Mouse (Mus musculus) hindbrain, embryonic 12.5 days (tissue): ENCODE measurements at regions not wholly inside any gene's neighbourhood (a gene's known extent, or its start where the extent isn't known, plus 50 kb on each side); places are given as distances from the start of the nearest gene placed in this dataset.
"Not testable (repeated sequence)": the region's sequence is repeated elsewhere in the genome, so short reads cannot be mapped to it uniquely, and the experiment has no call there.

Experiments used
- ATAC-seq: fragments of 200-750 bp; cut with Nextera tagmentation; 2 replicates; pipeline ENCODE4 v1.8.0; 2017; ENCODE audit warnings: moderate TSS enrichment; ENCODE audit not compliant: low FRiP score
- H3K27ac ChIP-seq: fragments of 300-500 bp; sonication (generic); 2 replicates; pipeline ENCODE4 v1.5.1; 2016; ENCODE audit warnings: mild to moderate bottlenecking
- H3K27me3 ChIP-seq: fragments of 300-500 bp; sonication (generic); 2 replicates; pipeline ENCODE4 v1.6.1; 2016; ENCODE audit warnings: mild to moderate bottlenecking
- H3K36me3 ChIP-seq: fragments of 300-500 bp; sonication (generic); 2 replicates; pipeline ENCODE4 v1.6.1; 2016; ENCODE audit warnings: mild to moderate bottlenecking
- H3K4me1 ChIP-seq: fragments of 300-500 bp; sonication (generic); 2 replicates; pipeline ENCODE4 v1.6.1; 2016
- H3K4me2 ChIP-seq: fragments of 300-500 bp; sonication (generic); replicated peaks from 2 replicates; pipeline ENCODE4 v1.6.1; 2016; ENCODE audit warnings: mild to moderate bottlenecking
- H3K4me3 ChIP-seq: fragments of 300-500 bp; sonication (generic); 2 replicates; pipeline ENCODE4 v1.5.1; 2016; ENCODE audit warnings: mild to moderate bottlenecking
- H3K9ac ChIP-seq: fragments of 300-500 bp; sonication (generic); 2 replicates; pipeline ENCODE4 v1.6.1; 2016; ENCODE audit warnings: mild to moderate bottlenecking, moderate library complexity
- H3K9me3 ChIP-seq: fragments of 300-500 bp; sonication (generic); replicated peaks from 2 replicates; pipeline ENCODE4 v1.6.1; 2016; ENCODE audit warnings: mild to moderate bottlenecking
- WGBS: fragments of 180-500 bp; shearing (Covaris S2); methylation state at CpG from one replicate; pipeline ENCODE4 v1.1.7; 2016; 5-methylcytosine and 5-hydroxymethylcytosine counted together

- Histone ChIP-seq H3K27me3 (no peaks in the 10 kb centered on the region), H3K9me3 (no peaks in the 10 kb centered on the region), H3K27ac (no peak overlapping the region), H3K9ac (no peak overlapping the region), H3K4me1 (no peaks in the 10 kb centered on the region), H3K36me3 (no peaks in the 10 kb centered on the region), H3K4me2 (no peak overlapping the region), H3K4me3 (no peak overlapping the region)
- ATAC-seq = no peak
- 88% methylated on average over 1 of the region's 1 CpGs for WGBS
Observed at GRCm38 (mm10) chr5:42884251-42884650, 348.7 kb upstream of the Cpeb2 start.

- Histone ChIP-seq H3K4me2 (no peak overlapping the region), H3K4me1 (no peaks in the 10 kb centered on the region), H3K9me3 (no peaks in the 10 kb centered on the region), H3K9ac (no peak overlapping the region), H3K36me3 (no peaks in the 10 kb centered on the region), H3K27me3 (no peaks in the 10 kb centered on the region), H3K4me3 (no peak overlapping the region), H3K27ac (no peak overlapping the region)
- ATAC-seq = no peak
- 15% methylated on average over 2 of the region's 2 CpGs for WGBS
Observed at GRCm38 (mm10) chr5:42891890-42892289, 341.1 kb upstream of the Cpeb2 start.

- WGBS = 83% methylated on average over 3 of the region's 3 CpGs
- Histone ChIP-seq H3K4me2 (no peak overlapping the region), H3K9ac (no peak overlapping the region), H3K27me3 (no peaks in the 10 kb centered on the region), H3K36me3 (no peaks in the 10 kb centered on the region), H3K4me3 (no peak overlapping the region), H3K4me1 (no peaks in the 10 kb centered on the region), H3K27ac (no peak overlapping the region), H3K9me3 (no peaks in the 10 kb centered on the region)
- ATAC-seq = no peak
Observed at GRCm38 (mm10) chr5:42906136-42906535, 326.8 kb upstream of the Cpeb2 start.

- Histone ChIP-seq H3K4me3 (no peak overlapping the region), H3K9me3 (no peaks in the 10 kb centered on the region), H3K27me3 (no peaks in the 10 kb centered on the region), H3K4me2 (no peak overlapping the region), H3K36me3 (no peaks in the 10 kb centered on the region), H3K9ac (no peak overlapping the region), H3K27ac (no peak overlapping the region), H3K4me1 (no peaks in the 10 kb centered on the region)
- ATAC-seq = no peak
- 93% methylated on average over 3 of the region's 3 CpGs for WGBS
Observed at GRCm38 (mm10) chr5:42919328-42919727, 313.6 kb upstream of the Cpeb2 start.

GRCm38 (mm10) chr5:42932106-42932505 lies 300.9 kb upstream of the Cpeb2 start:
- no peaks in the 10 kb centered on the region for H3K36me3 ChIP-seq
- no peak overlapping the region for H3K4me3 ChIP-seq
- no peak overlapping the region for H3K4me2 ChIP-seq
- 81% methylated on average over 2 of the region's 2 CpGs for WGBS
- H3K9ac ChIP-seq = no peak overlapping the region
- H3K27ac ChIP-seq = no peak overlapping the region
- H3K27me3 ChIP-seq = no peaks in the 10 kb centered on the region
- no peaks in the 10 kb centered on the region for H3K4me1 ChIP-seq
- H3K9me3 ChIP-seq = no peaks in the 10 kb centered on the region
- no peak for ATAC-seq

GRCm38 (mm10) chr5:42959296-42959862 lies 273.6 kb upstream of the Cpeb2 start:
- no peak overlapping the region for H3K9ac ChIP-seq
- no peak overlapping the region for H3K27ac ChIP-seq
- H3K27me3 ChIP-seq = no peaks in the 10 kb centered on the region
- 72% methylated on average over 9 of the region's 9 CpGs for WGBS
- no peaks in the 10 kb centered on the region for H3K36me3 ChIP-seq
- H3K9me3 ChIP-seq = no peaks in the 10 kb centered on the region
- H3K4me1 ChIP-seq = no peaks in the 10 kb centered on the region
- ATAC-seq = no peak
- H3K4me2 ChIP-seq = no peak overlapping the region
- no peak overlapping the region for H3K4me3 ChIP-seq

- H3K4me3 ChIP-seq, H3K36me3 ChIP-seq, H3K4me2 ChIP-seq, H3K9ac ChIP-seq, H3K9me3 ChIP-seq, H3K27ac ChIP-seq, H3K4me1 ChIP-seq, H3K27me3 ChIP-seq, ATAC-seq: not testable (repeated sequence)
- WGBS = 91% methylated on average over 2 of the region's 2 CpGs
Observed at GRCm38 (mm10) chr5:42966952-42967351, 266.0 kb upstream of the Cpeb2 start.

GRCm38 (mm10) chr5:42969209-42969608 lies 263.8 kb upstream of the Cpeb2 start:
- no peaks in the 10 kb centered on the region for H3K27me3 ChIP-seq
- no peak overlapping the region for H3K4me3 ChIP-seq
- no peak for ATAC-seq
- no peak overlapping the region for H3K27ac ChIP-seq
- no peak overlapping the region for H3K9ac ChIP-seq
- no peak overlapping the region for H3K4me2 ChIP-seq
- no peaks in the 10 kb centered on the region for H3K9me3 ChIP-seq
- H3K36me3 ChIP-seq = no peaks in the 10 kb centered on the region
- H3K4me1 ChIP-seq = no peaks in the 10 kb centered on the region

- ATAC-seq = no peak
- WGBS = 80% methylated on average over 3 of the region's 3 CpGs
- Histone ChIP-seq H3K9me3 (no peaks in the 10 kb centered on the region), H3K27ac (no peak overlapping the region), H3K36me3 (no peaks in the 10 kb centered on the region), H3K4me2 (no peak overlapping the region), H3K27me3 (no peaks in the 10 kb centered on the region), H3K4me3 (no peak overlapping the region), H3K4me1 (no peaks in the 10 kb centered on the region), H3K9ac (no peak overlapping the region)
Observed at GRCm38 (mm10) chr5:42969621-42970020, 263.3 kb upstream of the Cpeb2 start.

- no peak overlapping the region for H3K9ac ChIP-seq
- H3K27me3 ChIP-seq = no peaks in the 10 kb centered on the region
- no peak overlapping the region for H3K4me3 ChIP-seq
- H3K36me3 ChIP-seq = no peaks in the 10 kb centered on the region
- H3K27ac ChIP-seq = no peak overlapping the region
- WGBS = 86% methylated on average over 4 of the region's 4 CpGs
- no peak for ATAC-seq
- H3K4me1 ChIP-seq = no peaks in the 10 kb centered on the region; the same call in 1 of the 2 replicates
- H3K9me3 ChIP-seq = no peaks in the 10 kb centered on the region
- no peak overlapping the region for H3K4me2 ChIP-seq
Observed at GRCm38 (mm10) chr5:42977108-42977507, 255.9 kb upstream of the Cpeb2 start.

GRCm38 (mm10) chr5:42980946-42981650 lies 251.9 kb upstream of the Cpeb2 start:
- Histone ChIP-seq H3K9ac (no peak overlapping the region), H3K4me2 (no peak overlapping the region), H3K36me3 (no peaks in the 10 kb centered on the region), H3K4me3 (no peak overlapping the region), H3K4me1 (no peaks in the 10 kb centered on the region; the same call in 1 of the 2 replicates), H3K9me3 (no peaks in the 10 kb centered on the region), H3K27me3 (no peaks in the 10 kb centered on the region), H3K27ac (no peak overlapping the region)
- no peak for ATAC-seq
- WGBS = 66% methylated on average over 2 of the region's 2 CpGs

GRCm38 (mm10) chr5:42986203-42986602 lies 246.8 kb upstream of the Cpeb2 start:
- WGBS = 79% methylated on average over 4 of the region's 4 CpGs
- H3K9me3 ChIP-seq = no peaks in the 10 kb centered on the region
- no peak overlapping the region for H3K9ac ChIP-seq
- H3K36me3 ChIP-seq = no peaks in the 10 kb centered on the region
- no peak overlapping the region for H3K4me3 ChIP-seq
- no peaks in the 10 kb centered on the region for H3K4me1 ChIP-seq
- ATAC-seq = no peak
- H3K4me2 ChIP-seq = no peak overlapping the region
- H3K27me3 ChIP-seq = no peaks in the 10 kb centered on the region
- no peak overlapping the region for H3K27ac ChIP-seq

GRCm38 (mm10) chr5:42987710-42988466 lies 245.1 kb upstream of the Cpeb2 start:
- Histone ChIP-seq H3K27me3 (no peaks in the 10 kb centered on the region), H3K9me3 (no peaks in the 10 kb centered on the region), H3K36me3 (no peaks in the 10 kb centered on the region), H3K27ac (no peak overlapping the region), H3K4me2 (no peak overlapping the region), H3K9ac (no peak overlapping the region), H3K4me3 (no peak overlapping the region), H3K4me1 (no peaks in the 10 kb centered on the region)
- no peak for ATAC-seq
- WGBS = 82% methylated on average over 3 of the region's 3 CpGs
